Mouse (Mus musculus): Measurements from ENCODE around the gene Atp6v0c. TPM values are rescaled to one million over a fixed set of nuclear protein-coding genes. Genes with fewer than 3 reads are reported as not detected.

Gene Atp6v0c
- polyA plus RNA-seq, 2 experiments: 236 to 326 TPM

DNA sequence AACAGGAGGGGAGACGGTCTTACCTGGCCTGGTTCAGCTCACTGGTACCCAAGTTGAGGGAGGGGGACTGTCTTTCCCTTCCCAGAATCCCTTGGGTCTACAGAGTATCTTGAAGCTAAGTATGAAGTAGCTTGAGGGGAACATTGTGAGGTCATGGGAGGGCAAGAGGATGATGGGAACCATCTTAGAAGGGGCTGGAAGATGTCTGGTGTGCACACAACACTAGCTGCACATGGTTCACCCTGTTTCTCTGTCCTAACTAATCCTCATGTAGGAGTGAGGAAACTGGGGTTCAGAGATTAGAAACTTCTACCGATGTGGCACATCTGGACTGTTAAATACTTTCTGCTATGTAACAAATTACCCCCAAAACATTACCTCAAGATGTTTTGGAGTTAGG lies 18.7 kb downstream of the Atp6v0c start, which contains the start of gene Pdpk1:
Pdpk1 (minus strand) TSS at position 101 of the 400 bp plus-strand sequence.
- 70% methylated on average over 2 of the region's 2 CpGs for WGBS (ENCODE audit: insufficient replicate concordance)
- peak within 1 kb of the TSS; percentile 85 for H3K27ac ChIP-seq
- H3K9ac ChIP-seq (replicated peaks): peak within 1 kb of the TSS; percentile 67

DNA sequence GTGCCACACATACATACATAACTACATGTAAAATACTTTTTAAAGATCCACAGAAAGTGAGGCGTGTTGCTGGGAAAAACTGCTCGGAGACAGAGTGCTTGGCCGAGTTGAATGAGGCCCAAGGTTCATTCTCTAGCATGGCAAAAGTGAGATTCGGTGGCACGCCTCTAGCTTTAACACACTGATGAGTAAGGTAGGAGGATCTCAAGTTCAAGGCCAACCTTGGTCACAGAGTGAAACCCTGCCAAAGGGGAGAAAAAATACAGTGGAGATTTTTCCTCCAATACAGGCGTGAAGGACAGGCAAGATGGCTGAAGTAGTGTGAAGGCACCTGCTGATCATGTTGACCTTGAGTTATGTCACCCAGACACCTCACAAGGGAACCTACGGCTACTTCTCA lies 20.1 kb downstream of the Atp6v0c start:
- 77% methylated on average over 7 of the region's 7 CpGs for WGBS (ENCODE audit: insufficient replicate concordance)
- Histone ChIP-seq H3K4me3 (ENCODE audit: insufficient read depth in 1 of 2, low read depth in 2 of 2, low read length in 2 of 2) (no peak overlapping the region), H3K4me2 (ENCODE audit: low read depth) (no peak overlapping the region), H3K4me1 (replicated peaks; ENCODE audit: control insufficient read depth in 2 of 2, insufficient read depth in 2 of 2, low read length in 1 of 2) (peaks cover 13 to 15% of the 10 kb centered on the region in 2 experiments), H3K27ac (no peak overlapping the region), H3K27me3 (ENCODE audit: control insufficient read depth, insufficient read depth, low read length) (no peaks in the 10 kb centered on the region), H3K9ac (replicated peaks) (no peak overlapping the region), H3K9me3 (ENCODE audit: control insufficient read depth, low read length) (no peaks in the 10 kb centered on the region), H3K36me3 (replicated peaks; ENCODE audit: control insufficient read depth, insufficient read depth, low read depth) (no peaks in the 10 kb centered on the region)
- TF ChIP-seq CTCF (IDR thresholded peaks at IDR 0.05; ENCODE audit: low read depth): no peak
- TF ChIP-seq EP300 (IDR thresholded peaks at IDR 0.05; ENCODE audit: low read depth): no peak
- no peak for ATAC-seq (ENCODE audit: insufficient read depth)
- DNase-seq (ENCODE audit: low read depth in 3 of 3, low spot score in 3 of 3): no peak

More for the DNA sequence above, 18.7 kb downstream of the Atp6v0c start, which contains the start of gene Pdpk1:
- Histone ChIP-seq H3K36me3 (replicated peaks; ENCODE audit: control insufficient read depth, insufficient read depth, low read depth) (no peaks in the 10 kb centered on the region), H3K9me3 (ENCODE audit: control insufficient read depth, low read length) (no peaks in the 10 kb centered on the region), H3K4me3 (ENCODE audit: insufficient read depth in 1 of 2, low read depth in 2 of 2, low read length in 2 of 2) (peak within 1 kb of the TSS; percentile 51 to 62), H3K4me2 (ENCODE audit: low read depth) (peak within 1 kb of the TSS; percentile 84), H3K27me3 (ENCODE audit: control insufficient read depth, insufficient read depth, low read length) (no peaks in the 10 kb centered on the region), H3K4me1 (replicated peaks; ENCODE audit: control insufficient read depth in 2 of 2, insufficient read depth in 2 of 2, low read length in 1 of 2) (peaks cover 13 to 15% of the 10 kb centered on the region in 2 experiments)
- no peak for ATAC-seq (ENCODE audit: insufficient read depth)
- DNase-seq (ENCODE audit: low read depth in 3 of 3, low spot score in 3 of 3): no peak
- TF ChIP-seq CTCF (IDR thresholded peaks at IDR 0.05; ENCODE audit: low read depth) (no peak), EP300 (IDR thresholded peaks at IDR 0.05; ENCODE audit: low read depth) (no peak)

DNA sequence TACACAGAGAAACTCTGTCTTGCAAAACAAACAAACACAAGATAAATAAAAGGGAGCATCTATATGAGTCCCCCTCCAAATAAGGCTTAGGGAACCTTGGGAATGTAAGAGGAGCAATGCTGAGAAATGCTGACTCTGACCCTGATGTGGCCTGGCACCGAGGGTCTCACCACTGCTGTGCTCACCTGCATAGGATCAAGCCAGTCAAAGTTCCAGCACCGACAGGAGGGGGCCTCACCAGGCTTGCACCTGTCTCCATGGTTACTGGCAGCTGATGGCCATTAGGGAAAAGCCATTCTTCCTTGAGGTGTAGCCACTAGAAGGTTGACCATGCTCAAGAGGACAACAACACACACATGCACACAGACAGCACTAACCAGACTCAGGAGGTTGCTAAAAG lies 26.6 kb downstream of the Atp6v0c start:
- no peaks in the 10 kb centered on the region for H3K9me3 ChIP-seq (ENCODE audit: control insufficient read depth, low read length)
- no peaks in the 10 kb centered on the region for H3K27me3 ChIP-seq (ENCODE audit: control insufficient read depth, insufficient read depth, low read length)
- no peak overlapping the region for H3K4me3 ChIP-seq (ENCODE audit: insufficient read depth in 1 of 2, low read depth in 2 of 2, low read length in 2 of 2)
- peak overlapping the region; percentile 90 for H3K4me2 ChIP-seq (ENCODE audit: low read depth)
- H3K4me1 ChIP-seq (replicated peaks; ENCODE audit: control insufficient read depth in 2 of 2, insufficient read depth in 2 of 2, low read length in 1 of 2): peaks cover 13 to 21% of the 10 kb centered on the region in 2 experiments
- DNase-seq (ENCODE audit: low read depth in 3 of 3, low spot score in 3 of 3): no peak
- WGBS (ENCODE audit: insufficient replicate concordance): 39% methylated on average over 2 of the region's 2 CpGs
- H3K36me3 ChIP-seq (replicated peaks; ENCODE audit: control insufficient read depth, insufficient read depth, low read depth): no peaks in the 10 kb centered on the region; the same call in 1 of the 2 replicates
- no peak for ATAC-seq (ENCODE audit: insufficient read depth)
- no peak for TF ChIP-seq CTCF (IDR thresholded peaks at IDR 0.05; ENCODE audit: low read depth)
- no peak for TF ChIP-seq EP300 (IDR thresholded peaks at IDR 0.05; ENCODE audit: low read depth)
- no peak overlapping the region for H3K9ac ChIP-seq (replicated peaks)
- H3K27ac ChIP-seq: no peak overlapping the region

DNA sequence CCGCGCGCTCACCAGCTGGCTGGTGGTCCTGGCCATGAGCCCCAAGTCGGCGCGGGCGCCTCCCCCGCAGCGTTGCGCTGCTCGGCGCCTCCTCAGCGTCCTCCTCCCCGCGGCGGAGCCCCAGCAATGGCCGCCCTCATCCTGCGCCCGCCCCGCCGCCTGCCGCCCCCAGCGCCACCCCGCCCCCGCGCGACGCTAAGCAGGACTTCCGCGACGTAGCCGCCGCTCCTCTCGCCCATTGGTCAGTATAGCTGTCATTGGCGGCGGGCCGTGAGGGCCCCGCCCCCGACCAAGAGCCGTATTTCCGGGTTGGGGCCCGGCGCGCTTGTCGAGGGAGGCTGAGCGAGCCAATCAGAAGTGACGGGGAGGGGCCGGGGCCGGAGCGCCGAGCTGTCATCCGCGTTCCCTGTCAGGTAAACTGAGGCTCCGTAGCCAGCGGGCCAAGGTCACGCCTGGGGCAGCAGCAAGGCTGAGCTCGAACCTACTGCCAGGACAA lies 28.0 kb downstream of the Atp6v0c start:
- H3K4me3 ChIP-seq (ENCODE audit: insufficient read depth in 1 of 2, low read depth in 2 of 2, low read length in 2 of 2): peak overlapping the region; percentile 93 to 96
- H3K9ac ChIP-seq (replicated peaks): peak overlapping the region; percentile 94
- TF ChIP-seq CTCF (IDR thresholded peaks at IDR 0.05; ENCODE audit: low read depth) (0 out of 2 replicates have a peak, but pooled peaks have one; percentile 11), EP300 (IDR thresholded peaks at IDR 0.05; ENCODE audit: low read depth) (no peak)
- peaks cover 13 to 22% of the 10 kb centered on the region in 2 experiments for H3K4me1 ChIP-seq (replicated peaks; ENCODE audit: control insufficient read depth in 2 of 2, insufficient read depth in 2 of 2, low read length in 1 of 2)
- H3K27me3 ChIP-seq (ENCODE audit: control insufficient read depth, insufficient read depth, low read length): no peaks in the 10 kb centered on the region
- H3K27ac ChIP-seq: peak overlapping the region; percentile 77
- ATAC-seq (ENCODE audit: insufficient read depth) (peak; percentile 95), DNase-seq (ENCODE audit: low read depth in 3 of 3, low spot score in 3 of 3) (peak; percentile 95 to 97 (median 96))
- WGBS (ENCODE audit: insufficient replicate concordance): under 1% methylated on average over 53 of the region's 57 CpGs
- no peaks in the 10 kb centered on the region for H3K9me3 ChIP-seq (ENCODE audit: control insufficient read depth, low read length)
- H3K36me3 ChIP-seq (replicated peaks; ENCODE audit: control insufficient read depth, insufficient read depth, low read depth): no peaks in the 10 kb centered on the region; the same call in 1 of the 2 replicates
- peak overlapping the region; percentile 90 for H3K4me2 ChIP-seq (ENCODE audit: low read depth)

DNA sequence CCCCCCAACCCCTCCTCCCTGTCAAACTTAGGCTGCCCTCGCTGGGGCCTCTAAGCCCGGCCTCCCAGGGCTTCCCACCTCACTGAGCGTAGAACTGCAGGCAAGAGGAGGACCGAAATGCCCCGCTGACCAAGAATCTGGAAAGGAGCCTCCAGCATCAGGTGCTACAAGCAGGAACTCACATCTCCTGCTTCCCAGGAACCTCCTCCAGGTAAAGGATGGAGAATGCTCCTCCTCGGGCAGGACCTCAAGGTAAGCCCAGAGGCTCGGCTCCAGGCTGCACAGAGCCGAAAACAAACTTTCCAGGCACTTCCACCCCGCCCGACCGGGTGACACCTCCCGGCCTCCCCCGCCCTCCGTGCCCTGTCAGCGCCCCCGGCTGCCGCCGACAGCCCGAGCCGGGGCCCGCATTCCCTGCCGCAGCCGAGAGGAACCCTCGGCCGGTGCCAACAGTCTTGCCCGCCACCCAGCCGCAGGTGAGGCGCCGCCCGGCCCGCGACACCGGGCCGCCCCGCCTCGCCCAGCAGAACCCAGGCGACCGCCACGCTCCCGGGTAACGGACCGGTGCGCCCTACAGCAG lies 28.6 kb downstream of the Atp6v0c start:
- Histone ChIP-seq H3K4me1 (replicated peaks; ENCODE audit: control insufficient read depth in 2 of 2, insufficient read depth in 2 of 2, low read length in 1 of 2) (peaks cover 13 to 22% of the 10 kb centered on the region in 2 experiments), H3K27me3 (ENCODE audit: control insufficient read depth, insufficient read depth, low read length) (no peaks in the 10 kb centered on the region), H3K4me2 (ENCODE audit: low read depth) (peak overlapping the region; percentile 88), H3K36me3 (replicated peaks; ENCODE audit: control insufficient read depth, insufficient read depth, low read depth) (no peaks in the 10 kb centered on the region; the same call in 1 of the 2 replicates), H3K9ac (replicated peaks) (peak overlapping the region; percentile 94), H3K27ac (peak overlapping the region; percentile 77), H3K9me3 (ENCODE audit: control insufficient read depth, low read length) (no peaks in the 10 kb centered on the region), H3K4me3 (ENCODE audit: insufficient read depth in 1 of 2, low read depth in 2 of 2, low read length in 2 of 2) (peak overlapping the region; percentile 93 to 96)
- TF ChIP-seq EP300 (IDR thresholded peaks at IDR 0.05; ENCODE audit: low read depth) (no peak), CTCF (IDR thresholded peaks at IDR 0.05; ENCODE audit: low read depth) (no peak)
- whole genome bisulfite sequencing (ENCODE audit: insufficient replicate concordance): 0% methylated on average over 38 of the region's 43 CpGs
- ATAC-seq (ENCODE audit: insufficient read depth) (peak; percentile 64), DNase-seq (ENCODE audit: low read depth in 3 of 3, low spot score in 3 of 3) (peak in 1 of 3 experiments; percentile 41)

Data from liver, embryonic 14.5 days (tissue).